Mouse (Mus musculus) heart, adult 18-20 months (tissue): ENCODE results near the gene Ttc29. TPM values are rescaled to one million over a fixed set of nuclear protein-coding genes. Genes with fewer than 3 reads are reported as not detected.
A peak's percentile ranks its signal among the peaks of the same experiment; 100 is the strongest.

Experiments
- DNase-seq, 2 experiments: peaks; one replicate each; pipeline ENCODE4 v3.0.0; 2021 to 2022; ENCODE audit warnings: mixed read lengths in 1 of 2
- long read RNA-seq, 2 experiments: library from polyadenylated mRNA; stranded (forward); transcript quantifications; one replicate each; pipeline ENCODE4 v2.0.0; 2021
- total RNA-seq, 2 experiments: library from RNA; stranded (reverse); gene quantifications; 2 replicates each; pipeline ENCODE4 v1.2.3; 2021

Gene Ttc29
- total RNA-seq: under 1 TPM in 1 of 2 experiments, not detected in 1; 0.26 TPM
- long read RNA-seq, experiment 1: 0 reads
- long read RNA-seq, experiment 2: 0 reads

DNA sequence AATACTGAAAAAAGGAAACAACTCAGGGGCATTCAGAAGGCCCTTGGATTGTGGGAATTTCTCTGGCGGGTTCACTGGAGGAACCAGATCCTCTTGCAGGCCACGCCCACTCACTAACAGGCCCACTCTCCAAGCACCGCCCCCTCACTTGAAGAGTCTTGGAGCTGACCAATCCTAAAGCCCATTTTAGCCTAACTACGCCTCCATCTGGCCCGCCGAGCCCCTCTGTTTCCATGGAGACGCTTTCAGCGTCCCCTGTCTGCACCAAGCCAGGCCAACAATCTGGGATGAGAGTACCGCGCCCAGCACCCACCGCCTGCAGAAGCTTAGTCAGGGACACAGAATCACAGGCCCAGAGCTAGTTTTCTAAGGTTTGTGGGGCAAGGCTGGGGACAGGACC is at the start of gene Ttc29:
Gene Ttc29 (plus strand): TSS at position 224 of the 400 bp plus-strand sequence.
- DNase-seq: no peak

GRCm38 (mm10) chr8:78171351-78171750 is 41.7 kb upstream of the Ttc29 start:
- no peak for DNase-seq

DNA sequence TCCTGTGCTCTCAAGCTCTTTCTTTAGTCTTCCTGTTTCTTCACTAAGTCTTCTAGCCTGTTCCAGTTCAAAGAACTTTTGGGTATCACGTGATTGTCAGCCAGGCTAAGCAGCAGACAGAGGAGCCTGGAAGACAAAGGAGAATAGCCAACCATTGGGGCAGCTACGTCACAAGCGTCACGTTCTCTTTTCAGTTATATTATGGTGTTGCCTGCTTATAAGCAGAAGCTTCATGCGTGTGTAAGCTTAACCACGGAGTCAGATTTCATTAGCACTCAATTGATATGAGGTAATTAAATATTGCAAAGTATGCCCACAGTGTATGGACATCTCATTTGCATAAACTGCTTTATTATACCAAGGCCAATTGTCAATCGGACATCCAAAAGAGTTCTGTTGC is 30.4 kb upstream of the Ttc29 start:
- no peak for DNase-seq

DNA sequence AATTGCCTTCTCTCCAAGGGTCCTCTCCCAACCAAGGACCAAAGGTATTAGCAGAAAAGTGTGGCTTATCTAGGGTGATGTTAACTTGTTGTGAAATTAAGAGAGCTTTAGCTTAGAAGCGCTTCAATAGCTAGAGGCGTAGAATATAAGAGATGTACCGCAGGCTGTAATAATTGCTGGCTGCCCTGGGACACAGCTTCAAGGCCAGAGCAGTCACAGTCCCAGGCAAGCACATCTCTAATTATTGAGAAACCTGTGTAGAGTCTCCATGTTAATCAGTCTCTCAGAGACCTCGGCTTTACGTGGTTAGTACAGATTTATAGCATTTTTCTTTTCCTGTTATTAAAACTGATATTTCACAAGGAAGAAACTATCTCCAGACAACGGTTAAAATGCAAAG is 29.7 kb upstream of the Ttc29 start:
- DNase-seq: no peak

DNA sequence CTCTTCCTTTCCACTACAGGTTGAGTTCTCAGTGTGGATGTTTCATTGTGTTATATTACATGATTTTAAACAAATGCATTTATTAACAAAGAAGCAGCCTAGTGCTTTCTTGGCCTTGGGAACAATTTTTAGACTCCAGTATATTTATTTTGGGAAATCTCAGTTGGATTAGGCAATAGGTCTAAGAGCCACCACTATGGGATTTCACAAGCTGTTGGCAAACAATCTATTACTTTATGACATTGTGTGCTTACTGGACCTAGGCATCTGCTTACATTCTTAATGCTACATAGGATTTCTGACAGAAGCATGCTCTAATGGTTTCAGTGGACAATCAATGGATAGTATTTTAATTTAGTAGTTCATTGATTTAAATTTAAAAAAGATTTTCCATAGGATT is 26.0 kb upstream of the Ttc29 start:
- DNase-seq: no peak

- DNase-seq: peak in 1 of 2 experiments; percentile 2
Observed at GRCm38 (mm10) chr8:78204229-78204628, 8.9 kb upstream of the Ttc29 start.

- no peak for DNase-seq
Observed at GRCm38 (mm10) chr8:78210424-78210823, 2.7 kb upstream of the Ttc29 start.

GRCm38 (mm10) chr8:78214645-78215044 is 1.5 kb downstream of the Ttc29 start:
- no peak for DNase-seq

DNA sequence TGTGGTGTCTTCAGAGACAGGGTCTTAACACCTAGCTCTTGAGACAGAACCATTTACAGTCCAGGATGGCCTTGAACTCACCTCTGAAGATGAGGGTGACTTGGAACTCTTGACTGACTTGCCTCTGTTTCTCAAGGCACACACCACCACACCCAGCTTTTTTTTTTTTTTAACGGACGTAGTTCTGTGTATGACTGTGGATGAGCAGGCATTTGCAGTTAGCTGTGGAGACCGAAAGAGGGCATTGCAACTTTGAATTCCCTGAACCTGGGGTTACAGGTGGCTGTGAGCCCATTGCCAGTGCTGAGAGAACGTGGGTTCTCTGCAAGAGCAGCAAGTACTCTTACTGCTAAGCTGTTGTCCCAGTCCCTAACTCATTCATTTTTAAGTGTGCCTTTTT is 13.0 kb downstream of the Ttc29 start:
- DNase-seq: no peak

DNA sequence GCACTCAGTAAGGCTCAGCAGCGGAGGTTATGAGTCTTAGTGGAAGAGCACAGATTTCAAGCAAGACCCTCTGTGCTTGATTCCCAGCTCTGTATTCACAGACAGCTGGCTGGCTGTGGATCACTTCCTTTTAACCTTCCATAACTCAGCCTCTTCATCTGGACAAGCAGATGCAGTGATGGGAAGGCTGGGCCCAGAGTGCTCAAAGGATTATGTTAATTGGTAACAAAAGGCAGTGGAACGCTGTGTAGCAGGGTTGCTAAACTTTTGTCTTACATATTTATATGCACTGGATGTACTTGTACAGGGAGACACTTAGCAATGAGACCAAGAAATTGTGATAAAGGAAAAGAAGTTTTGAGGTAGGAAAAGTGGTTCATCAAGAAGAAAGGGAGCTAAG is 17.6 kb downstream of the Ttc29 start:
- no peak for DNase-seq

- no peak for DNase-seq
Observed at GRCm38 (mm10) chr8:78232870-78233707, 20.0 kb downstream of the Ttc29 start.

GRCm38 (mm10) chr8:78233708-78234201 is 20.7 kb downstream of the Ttc29 start:
- DNase-seq: no peak

GRCm38 (mm10) chr8:78237972-78238675 is 25.0 kb downstream of the Ttc29 start:
- peak in 1 of 2 experiments; percentile 48 for DNase-seq

DNA sequence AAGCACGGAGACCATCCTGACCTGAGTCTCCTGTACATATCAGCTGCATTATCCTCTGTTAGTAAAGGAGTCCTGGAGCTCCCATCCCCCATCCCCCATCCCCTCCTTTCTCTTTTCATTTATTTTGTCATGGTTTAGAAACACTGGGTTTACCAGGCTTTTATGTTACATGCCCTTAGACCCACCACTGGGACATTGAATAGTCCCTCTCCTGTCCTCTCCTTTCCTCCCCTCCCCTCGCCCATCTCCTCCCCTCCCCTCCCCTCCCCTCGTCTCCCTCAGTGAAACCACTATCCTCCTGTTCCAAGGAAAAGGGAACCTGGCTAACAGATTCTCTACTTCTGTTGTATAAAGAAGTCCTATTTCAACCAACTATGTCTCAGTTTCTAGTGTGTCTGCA is 38.0 kb downstream of the Ttc29 start:
- DNase-seq: no peak

GRCm38 (mm10) chr8:78254374-78254773 is 41.3 kb downstream of the Ttc29 start:
- no peak for DNase-seq

DNA sequence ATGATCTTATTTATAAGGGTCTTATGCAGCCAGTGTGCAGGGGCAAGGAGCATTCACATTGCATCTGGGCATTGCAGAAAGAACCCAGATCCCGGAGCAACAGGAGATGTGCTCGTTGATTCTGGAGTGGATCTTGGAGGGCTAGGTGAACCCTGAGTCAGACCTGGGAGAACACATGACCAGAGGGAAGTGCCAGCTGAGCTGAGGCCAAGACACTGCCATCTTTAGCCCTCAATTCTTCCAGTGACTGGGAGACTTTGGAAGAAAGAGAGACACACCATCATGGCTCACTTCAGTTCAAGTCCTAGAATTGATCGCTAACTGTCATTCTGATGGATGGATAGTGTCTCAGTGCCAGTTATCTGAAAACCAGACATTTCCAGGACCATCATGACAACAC is 41.9 kb downstream of the Ttc29 start:
- no peak for DNase-seq

GRCm38 (mm10) chr8:78265506-78265905 is 52.4 kb downstream of the Ttc29 start:
- DNase-seq: no peak

- no peak for DNase-seq
Observed at GRCm38 (mm10) chr8:78266231-78266630, 53.1 kb downstream of the Ttc29 start.

DNA sequence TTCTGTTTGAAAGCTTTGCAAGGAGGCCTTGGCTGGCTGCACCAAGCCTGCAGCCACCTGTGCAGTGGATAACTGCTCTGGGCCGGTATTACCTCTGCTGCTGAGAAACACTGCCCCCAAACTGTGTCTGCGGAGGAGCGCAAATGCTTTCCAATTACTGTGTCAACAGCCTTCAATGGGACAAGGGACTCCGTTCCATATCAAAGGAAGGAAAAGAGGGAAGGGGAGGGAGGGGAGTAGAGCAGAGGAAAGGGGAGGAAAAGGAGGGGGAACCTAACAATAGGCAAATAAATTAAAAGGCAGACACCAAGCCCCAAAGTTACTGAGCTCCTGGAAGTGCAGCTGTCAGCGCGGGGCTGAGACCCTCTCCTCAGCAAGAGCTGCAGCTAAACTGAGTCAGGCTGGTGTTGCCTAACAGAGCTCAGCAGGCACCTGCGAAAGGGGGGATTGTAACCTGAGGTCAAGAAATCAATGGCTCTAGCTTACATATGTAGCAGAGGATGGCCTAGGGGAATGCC is 54.9 kb downstream of the Ttc29 start:
- DNase-seq: peak in 1 of 2 experiments; percentile 15

DNA sequence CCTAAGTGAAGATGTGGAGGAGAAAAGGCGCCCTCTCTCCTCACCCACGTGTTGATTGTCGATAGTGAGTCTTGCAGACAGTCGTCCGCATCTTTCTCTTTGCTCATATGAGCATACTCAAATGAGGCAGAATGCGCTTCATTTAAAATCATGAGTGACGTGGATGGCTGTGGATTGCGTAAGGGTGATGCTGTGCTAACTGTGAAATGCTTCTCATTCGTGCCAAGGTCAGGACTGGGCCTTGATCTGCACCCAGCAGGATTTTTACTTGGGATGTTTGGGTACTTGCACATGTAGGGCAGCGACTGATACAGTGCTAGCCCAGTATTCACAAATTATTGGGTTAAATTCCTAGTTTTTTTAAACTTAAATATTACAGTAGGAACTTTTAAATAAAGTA is 56.2 kb downstream of the Ttc29 start:
- no peak for DNase-seq

GRCm38 (mm10) chr8:78271391-78271790 is 58.3 kb downstream of the Ttc29 start:
- DNase-seq: no peak

- no peak for DNase-seq
Observed at GRCm38 (mm10) chr8:78276120-78276519, 63.0 kb downstream of the Ttc29 start.

DNA sequence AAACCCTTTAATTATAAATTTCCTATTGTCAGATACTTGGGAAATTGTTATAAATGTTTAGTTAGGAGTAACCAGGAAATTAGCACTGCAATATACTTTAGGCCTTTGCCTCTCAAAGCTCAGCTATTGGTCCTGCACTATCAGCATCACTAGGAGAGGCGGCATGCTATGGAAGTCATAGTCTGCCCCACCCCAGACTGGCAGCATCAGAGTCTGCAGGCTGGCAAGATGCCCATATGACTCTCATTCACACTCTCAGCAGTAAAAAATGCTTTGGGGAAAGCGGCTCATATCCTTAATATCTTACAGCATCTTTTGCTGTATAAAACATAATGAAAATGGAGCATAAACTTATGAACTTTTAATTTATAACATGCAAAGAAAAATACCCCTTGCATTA is 64.3 kb downstream of the Ttc29 start:
- no peak for DNase-seq
